Mouse (Mus musculus) neural tube, embryonic 10.5 days (tissue): ENCODE data around the gene Olfr766-ps1.
"Not testable (repeated sequence)": the region's sequence is repeated elsewhere in the genome, so short reads cannot be mapped to it uniquely, and the experiment has no call there.

Source experiments
- DNase-seq: peaks from one replicate; pipeline ENCODE4 v3.0.0-alpha.2; 2017; ENCODE audit warnings: low spot score; ENCODE audit errors: extremely low spot score

Olfr766-ps1 gene

GRCm38 (mm10) chr10:129068877-129069276 is at the start of gene Olfr766-ps1:
Gene Olfr766-ps1 (minus strand): TSS chr10:129068977.
- no peak for DNase-seq

- DNase-seq = no peak
Observed at GRCm38 (mm10) chr10:129117761-129118160, 49.0 kb upstream of the Olfr766-ps1 start, which contains the start of gene Olfr769. Gene Olfr769 (minus strand): TSS chr10:129117861.

GRCm38 (mm10) chr10:129115146-129115545 is 46.4 kb upstream of the Olfr766-ps1 start:
- no peak for DNase-seq

GRCm38 (mm10) chr10:129101231-129101630 is 32.5 kb upstream of the Olfr766-ps1 start:
- DNase-seq = no peak

GRCm38 (mm10) chr10:129099275-129099674 is 30.5 kb upstream of the Olfr766-ps1 start, which contains the start of gene Olfr768:
Gene Olfr768 (minus strand): TSS chr10:129099375.
- no peak for DNase-seq

GRCm38 (mm10) chr10:129082810-129083209 is 14.0 kb upstream of the Olfr766-ps1 start, which contains the start of gene Olfr767:
Gene Olfr767 (minus strand): TSS chr10:129082910.
- not testable (repeated sequence) for DNase-seq

GRCm38 (mm10) chr10:129049898-129050297 is 18.9 kb downstream of the Olfr766-ps1 start, which contains the start of gene Olfr765:
Gene Olfr765 (minus strand): TSS chr10:129049998.
- not testable (repeated sequence) for DNase-seq

GRCm38 (mm10) chr10:129039796-129040195 is 29.0 kb downstream of the Olfr766-ps1 start, which contains the start of gene Olfr764-ps1:
Gene Olfr764-ps1 (minus strand): TSS chr10:129039896.
- no peak for DNase-seq

- no peak for DNase-seq
Observed at GRCm38 (mm10) chr10:129028343-129028742, 40.4 kb downstream of the Olfr766-ps1 start.

- DNase-seq = peak; percentile 64
Observed at GRCm38 (mm10) chr10:129026018-129026662, 42.6 kb downstream of the Olfr766-ps1 start.

- DNase-seq = no peak
Observed at GRCm38 (mm10) chr10:129023319-129023718, 45.5 kb downstream of the Olfr766-ps1 start.

- DNase-seq = no peak
Observed at GRCm38 (mm10) chr10:129014477-129014876, 54.3 kb downstream of the Olfr766-ps1 start.
